Mouse (Mus musculus): ENCODE results near the gene Dlg5.

DNA sequence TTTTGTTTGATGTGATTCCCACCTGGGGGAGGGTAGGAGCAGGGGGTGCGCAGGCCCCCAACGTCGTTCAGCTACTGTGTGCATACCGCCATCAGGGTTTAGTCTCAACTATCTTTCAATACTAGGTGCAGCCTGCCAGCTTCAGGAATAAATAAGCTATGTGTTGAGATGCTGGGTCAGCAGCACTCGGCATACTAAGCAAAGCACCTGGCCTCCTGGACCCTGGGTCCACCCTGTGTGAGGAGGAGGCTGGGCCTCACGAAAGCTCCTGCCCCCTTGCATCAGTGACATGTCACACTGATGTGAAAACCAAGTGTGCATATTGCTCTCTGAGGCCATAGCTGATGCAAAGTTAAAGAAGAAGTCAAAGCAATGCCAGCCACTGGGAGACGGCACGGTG is 42.5 kb downstream of the Dlg5 start:
- TF ChIP-seq POLR2A (IDR thresholded peaks at IDR 0.05; ENCODE audit: borderline replicate concordance, extremely low read depth, insufficient read depth, insufficient read length, poor library complexity, severe bottlenecking) (no peak), CTCF (IDR thresholded peaks at IDR 0.05; ENCODE audit: borderline replicate concordance, extremely low read depth, insufficient read depth, insufficient read length) (no peak)

Measured in brain, embryonic 14.5 days (tissue).